Mouse (Mus musculus): ENCODE results near the gene H2-Q10. TPM values are rescaled to one million over a fixed set of nuclear protein-coding genes. Genes with fewer than 3 reads are reported as not detected.
A peak's percentile ranks its signal among the peaks of the same experiment; 100 is the strongest.

The H2-Q10 gene
- total RNA-seq, 2 experiments from 2014 or later = not detected

GRCm38 (mm10) chr17:35513886-35514285 is 44.0 kb downstream of the H2-Q10 start:
- DNase-seq (ENCODE audit: low spot score in 2 of 2) = peak; percentile 50 to 52

DNA sequence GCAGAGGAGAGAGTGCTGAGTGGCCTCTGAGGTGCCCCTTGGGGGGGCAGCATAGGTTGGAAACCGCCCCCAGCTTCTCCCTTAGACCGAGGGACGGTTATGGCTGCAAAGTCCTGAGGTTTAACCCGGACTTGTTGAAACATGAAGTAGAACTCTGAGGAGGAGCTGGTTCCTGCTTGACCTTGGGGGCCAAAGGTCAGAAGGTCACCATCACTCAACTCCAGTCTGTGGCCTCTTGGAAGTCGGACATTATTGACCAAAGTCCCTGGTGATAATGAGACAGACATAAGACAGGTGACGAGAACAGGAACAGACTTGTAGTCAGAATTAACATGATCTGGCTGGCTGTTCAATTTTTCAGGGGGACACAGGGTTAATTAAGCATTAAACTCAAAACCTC is 44.9 kb downstream of the H2-Q10 start:
- no peak for DNase-seq (ENCODE audit: low spot score in 2 of 2)

- no peak for DNase-seq (ENCODE audit: low spot score in 2 of 2)
Measured at GRCm38 (mm10) chr17:35515911-35516640, 46.2 kb downstream of the H2-Q10 start.

DNA sequence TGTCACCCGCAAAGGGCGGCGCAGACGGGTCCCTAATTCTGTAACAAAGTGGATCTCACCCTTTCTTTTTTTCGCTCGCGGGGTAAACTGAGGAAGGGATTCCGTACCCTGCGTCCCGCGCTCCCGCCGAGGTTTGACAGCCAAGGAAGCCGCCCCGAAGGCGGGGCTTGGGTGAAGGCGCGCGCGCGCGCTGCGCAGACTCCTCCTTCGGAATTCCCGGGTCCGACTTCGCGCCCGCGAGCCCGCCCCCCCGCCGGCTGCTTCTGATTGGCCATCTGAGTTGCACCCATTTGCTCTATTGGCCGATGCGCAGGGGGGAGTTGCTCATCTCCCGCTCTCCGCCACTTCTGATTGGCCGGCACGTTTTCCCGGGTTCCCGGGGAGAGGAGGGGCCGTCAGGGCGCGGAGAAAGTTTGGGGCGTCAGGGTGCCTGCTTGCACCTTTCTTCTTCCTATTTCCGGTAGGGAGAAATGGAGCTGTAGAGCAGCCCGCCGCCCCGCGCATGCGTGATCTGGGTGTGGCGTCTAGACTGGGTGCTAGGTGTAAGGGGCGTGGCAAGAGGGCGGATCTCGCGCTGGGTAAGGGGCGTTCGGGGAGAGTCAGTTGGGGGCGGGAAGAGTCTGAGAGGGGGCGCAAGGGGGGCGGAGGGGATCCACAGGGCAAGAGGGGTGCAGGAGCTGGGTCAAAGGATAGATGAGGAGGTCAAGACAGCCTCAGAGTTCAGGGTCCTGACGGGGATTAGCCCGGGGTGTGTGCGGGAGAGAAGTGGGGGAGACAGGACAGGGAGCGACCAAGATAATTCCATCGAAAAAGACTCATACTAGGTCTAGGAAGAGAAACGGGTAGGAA is 47.0 kb downstream of the H2-Q10 start, which contains the start of the genes Tcf19 and Cchcr1:
TSS of gene Tcf19 (minus strand) at position 173 of the 849 bp plus-strand sequence.
TSS of gene Cchcr1 (plus strand) at position 449 of the 849 bp plus-strand sequence.
- DNase-seq (ENCODE audit: low spot score in 2 of 2) = peak; percentile 88 to 95

DNA sequence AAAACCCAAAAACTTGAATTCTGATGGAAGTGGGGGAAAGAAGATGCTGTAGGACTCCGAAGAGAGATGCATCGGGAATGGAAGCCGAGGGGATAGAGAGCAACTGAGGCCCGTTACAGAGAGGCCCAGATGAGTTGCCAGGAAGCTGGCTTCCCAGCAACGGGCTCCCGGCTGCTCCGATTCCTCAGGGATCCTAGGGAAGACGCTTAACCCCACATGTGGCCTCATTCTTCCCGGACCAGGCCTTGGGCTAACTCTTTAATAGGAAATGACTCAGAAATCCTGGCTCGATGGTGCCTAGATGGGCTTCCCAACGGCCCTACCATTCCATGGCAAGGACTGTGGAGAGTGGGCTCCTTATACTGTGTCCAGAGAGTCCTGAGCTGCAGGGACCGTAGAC is 47.6 kb downstream of the H2-Q10 start:
- DNase-seq (ENCODE audit: low spot score in 2 of 2) = no peak

Other genes starting within 250 kb of the H2-Q10 start
- gene Gm16181, start 249.3 kb upstream of the H2-Q10 start, total RNA-seq (2021) = not detected
- gene Atp6v1g2, start 236.4 kb upstream of the H2-Q10 start, total RNA-seq (2021) = 100 to 1,000 TPM; 485 to 488 TPM
- gene Nfkbil1, start 234.3 kb upstream of the H2-Q10 start, total RNA-seq (2021) = 10 to 100 TPM; 13.2 to 14.5 TPM
- gene Ddx39b, start 228.3 kb upstream of the H2-Q10 start, total RNA-seq (2021) = 100 to 1,000 TPM; 234 to 244 TPM
- gene H2-D1, start 207.4 kb upstream of the H2-Q10 start, total RNA-seq (2021) = 10 to 100 TPM; 14.5 to 14.8 TPM
- under 1 TPM; 0.21 to 0.25 TPM for gene H2-Q1, start 149.7 kb upstream of the H2-Q10 start, total RNA-seq (2021)
- under 1 TPM; 0.52 to 0.74 TPM for gene H2-Q2, start 127.8 kb upstream of the H2-Q10 start, total RNA-seq (2021)
- 1 to 10 TPM; 1.1 to 1.8 TPM for gene H2-Q4, start 90.5 kb upstream of the H2-Q10 start, total RNA-seq (2021)
- gene H2-Q6, start 45.2 kb upstream of the H2-Q10 start, total RNA-seq (2021) = not detected
- gene H2-Q7, start 30.9 kb upstream of the H2-Q10 start, total RNA-seq (2021) = under 1 TPM; 0.41 to 0.43 TPM
- gene Pou5f1, start 35.9 kb downstream of the H2-Q10 start, total RNA-seq (2021) = under 1 TPM in 1 of 2 experiments, not detected in 1; 0.48 TPM
- gene Tcf19, start 46.7 kb downstream of the H2-Q10 start, total RNA-seq (2021) = 1 to 10 TPM; 5.3 to 6.5 TPM
- 1 to 10 TPM; 6.1 to 6.5 TPM for gene Cchcr1, start 47.0 kb downstream of the H2-Q10 start, total RNA-seq (2021)
- gene Psors1c2, start 63.1 kb downstream of the H2-Q10 start, total RNA-seq (2021) = under 1 TPM in 1 of 2 experiments, not detected in 1; 0.55 TPM
- under 1 TPM; 0.14 to 0.44 TPM for gene Cdsn, start 82.0 kb downstream of the H2-Q10 start, total RNA-seq (2021)
- not detected for gene 2300002M23Rik, start 97.4 kb downstream of the H2-Q10 start, total RNA-seq (2021)
- gene Sfta2, start 131.5 kb downstream of the H2-Q10 start, total RNA-seq (2021) = not detected
- not detected for gene Gm9573, start 156.5 kb downstream of the H2-Q10 start, total RNA-seq (2021)
- gene Mucl3, start 173.6 kb downstream of the H2-Q10 start, total RNA-seq (2021) = not detected
- 10 to 100 TPM; 34.3 to 34.8 TPM for gene Vars2, start 197.5 kb downstream of the H2-Q10 start, total RNA-seq (2021)
- gene Gtf2h4, start 203.7 kb downstream of the H2-Q10 start, total RNA-seq (2021) = 10 to 100 TPM; 23.9 to 25.8 TPM
- 10 to 100 TPM; 73.6 to 81.0 TPM for gene Ddr1, start 234.5 kb downstream of the H2-Q10 start, total RNA-seq (2021)